Mouse (Mus musculus) lung, postnatal 0 days (tissue): Measurements from ENCODE around the gene Slc25a22. TPM values are rescaled to one million over a fixed set of nuclear protein-coding genes. Genes with fewer than 3 reads are reported as not detected.

Source experiments
- ATAC-seq: fragments of 200-750 bp; cut with Nextera tagmentation; 2 replicates; pipeline ENCODE4 v1.8.0; 2017; ENCODE audit warnings: moderate library complexity
- DNase-seq: peaks from one replicate; pipeline ENCODE4 v3.0.0-alpha.2; 2016; ENCODE audit warnings: low spot score
- H3K27ac ChIP-seq: fragments of 300-500 bp; sonication (generic); 2 replicates; pipeline ENCODE4 v1.5.1; 2014; ENCODE audit warnings: antibody characterized with exemption, mild to moderate bottlenecking, low read length, mixed read lengths
- H3K27me3 ChIP-seq: fragments of 300-500 bp; sonication (generic); replicated peaks from 2 replicates; pipeline ENCODE4 v1.6.1; 2014; ENCODE audit warnings: low read length, mixed read lengths; ENCODE audit not compliant: insufficient read depth
- H3K36me3 ChIP-seq: fragments of 300-500 bp; sonication (generic); 2 replicates; pipeline ENCODE4 v1.6.1; 2014; ENCODE audit warnings: low read length, mixed read lengths; ENCODE audit not compliant: insufficient read depth
- H3K4me1 ChIP-seq: fragments of 300-500 bp; sonication (generic); 2 replicates; pipeline ENCODE4 v1.6.1; 2014; ENCODE audit warnings: antibody characterized with exemption, low read depth, low read length, mixed read lengths; ENCODE audit not compliant: insufficient read depth
- H3K4me2 ChIP-seq: fragments of 300-500 bp; sonication (generic); replicated peaks from 2 replicates; pipeline ENCODE4 v1.6.1; 2014; ENCODE audit warnings: low read depth, mild to moderate bottlenecking, low read length, moderate library complexity, mixed read lengths
- H3K4me3 ChIP-seq: fragments of 300-500 bp; sonication (generic); 2 replicates; pipeline ENCODE4 v1.5.1; 2014; ENCODE audit warnings: low read depth, low read length
- H3K9ac ChIP-seq: fragments of 300-500 bp; sonication (generic); replicated peaks from 2 replicates; pipeline ENCODE4 v1.6.1; 2014; ENCODE audit warnings: low read depth, mild to moderate bottlenecking
- H3K9me3 ChIP-seq: fragments of 300-500 bp; sonication (generic); 2 replicates; pipeline ENCODE4 v1.6.1; 2016; ENCODE audit warnings: low read length, mixed read lengths
- CTCF ChIP-seq: IDR thresholded peaks from 2 replicates; pipeline ENCODE4 v1.5.1; 2016; ENCODE audit warnings: antibody characterized with exemption, mild to moderate bottlenecking
- EP300 ChIP-seq: IDR thresholded peaks from 2 replicates; pipeline ENCODE4 v1.6.1; 2016; ENCODE audit warnings: antibody characterized with exemption, mild to moderate bottlenecking, control low read depth
- WGBS: fragments of 180-500 bp; shearing (Covaris S2); extraction: QIAGEN DNeasy Blood & Tissue Kit; methylation state at CpG from one replicate; pipeline ENCODE4 v1.1.7; 2014; 5-methylcytosine and 5-hydroxymethylcytosine counted together
- polyA plus RNA-seq: library from polyadenylated mRNA; unstranded; fragments of >200 nt; fragmentation: Nextera tagmentation; extraction: Ambion mirVana; gene quantifications from 2 replicates; pipeline ENCODE4 v1.2.1, GENCODE M21; 2015

Slc25a22 gene
- polyA plus RNA-seq, 1 experiment from 2014 or later: 12.3 TPM

DNA sequence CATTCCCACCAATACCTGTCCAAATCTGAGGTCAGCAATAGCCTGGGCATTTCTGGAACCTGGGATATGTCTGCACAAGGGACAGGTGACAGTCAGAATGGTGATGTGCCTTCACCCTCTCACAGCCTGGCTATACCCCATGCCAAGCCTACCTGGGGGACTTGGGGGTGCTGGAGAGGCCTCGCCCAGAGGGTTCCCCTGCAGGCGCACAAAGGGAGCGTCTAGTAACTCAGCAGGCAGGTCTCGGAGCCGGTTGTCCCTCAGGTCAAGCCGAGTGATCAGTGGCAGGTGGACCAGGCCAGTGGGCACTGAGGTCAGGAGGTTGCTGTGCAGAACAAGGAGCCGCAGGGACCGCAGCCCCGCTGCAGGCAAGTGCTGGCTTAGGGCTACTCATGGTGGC is 3.8 kb upstream of the Slc25a22 start:
- Histone ChIP-seq H3K4me1 (peaks cover 17% of the 10 kb centered on the region), H3K9ac (no peak overlapping the region), H3K9me3 (no peaks in the 10 kb centered on the region), H3K36me3 (no peaks in the 10 kb centered on the region), H3K27ac (no peak overlapping the region), H3K4me2 (no peak overlapping the region), H3K27me3 (no peaks in the 10 kb centered on the region), H3K4me3 (no peak overlapping the region)
- 92% methylated on average over 9 of the region's 9 CpGs for WGBS
- no peak for DNase-seq
- no peak for ATAC-seq
- TF ChIP-seq CTCF: no peak
- no peak for TF ChIP-seq EP300

- 20% methylated on average over 6 of the region's 6 CpGs for WGBS
- ATAC-seq (0 out of 2 replicates have a peak, but pooled peaks have one; percentile 7), DNase-seq (peak; percentile 82)
- no peak overlapping the region for H3K9ac ChIP-seq
- H3K9me3 ChIP-seq: no peaks in the 10 kb centered on the region
- no peak for TF ChIP-seq EP300
- TF ChIP-seq CTCF: peak; percentile 85
- H3K27ac ChIP-seq: no peak overlapping the region
- no peaks in the 10 kb centered on the region for H3K27me3 ChIP-seq
- no peaks in the 10 kb centered on the region for H3K36me3 ChIP-seq
- no peak overlapping the region for H3K4me2 ChIP-seq
- H3K4me1 ChIP-seq: peaks cover 18% of the 10 kb centered on the region
- H3K4me3 ChIP-seq: no peak overlapping the region
Measured at GRCm38 (mm10) chr7:141440613-141441012, 2.9 kb upstream of the Slc25a22 start.

GRCm38 (mm10) chr7:141439811-141440210 is 2.1 kb upstream of the Slc25a22 start:
- TF ChIP-seq EP300 (no peak), CTCF (no peak)

DNA sequence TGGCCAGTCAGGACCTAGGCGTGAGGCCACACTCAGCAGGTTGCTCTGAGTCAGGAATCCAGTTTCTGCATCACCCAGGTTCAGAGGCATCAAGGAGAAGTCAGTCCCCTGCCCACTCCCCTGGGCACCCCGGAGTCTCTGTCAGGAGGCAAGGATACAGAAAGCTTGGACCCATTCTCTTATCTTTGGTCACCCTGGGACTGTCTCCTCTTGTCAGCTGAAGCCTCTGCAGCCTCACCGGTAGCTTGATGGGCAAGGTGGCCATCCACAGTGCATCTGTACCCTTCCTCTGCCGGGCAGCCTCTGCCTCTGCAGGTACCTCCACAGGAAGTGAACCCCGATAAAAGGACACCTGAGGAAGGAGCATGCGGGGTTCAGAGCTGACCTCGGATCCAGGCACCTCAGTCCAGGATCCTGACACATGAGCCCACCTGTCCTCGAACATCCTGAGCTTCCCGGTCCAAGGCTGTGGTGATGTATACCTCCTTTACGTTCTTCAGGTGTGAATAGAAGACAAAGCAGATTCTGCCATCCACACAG is 1.5 kb upstream of the Slc25a22 start:
- no peak overlapping the region for H3K9ac ChIP-seq
- no peak overlapping the region for H3K4me3 ChIP-seq
- 93% methylated on average over 10 of the region's 10 CpGs for WGBS
- H3K9me3 ChIP-seq: no peaks in the 10 kb centered on the region
- H3K4me1 ChIP-seq: peaks cover 27% of the 10 kb centered on the region
- H3K4me2 ChIP-seq: no peak overlapping the region
- no peaks in the 10 kb centered on the region for H3K27me3 ChIP-seq
- no peak overlapping the region for H3K27ac ChIP-seq
- H3K36me3 ChIP-seq: no peaks in the 10 kb centered on the region
- no peak for DNase-seq
- TF ChIP-seq EP300 (no peak), CTCF (no peak)
- no peak for ATAC-seq

More at GRCm38 (mm10) chr7:141439811-141440210, 2.1 kb upstream of the Slc25a22 start:
- no peak overlapping the region for H3K4me2 ChIP-seq
- no peaks in the 10 kb centered on the region for H3K27me3 ChIP-seq
- H3K9me3 ChIP-seq: no peaks in the 10 kb centered on the region
- WGBS: 96% methylated on average over 11 of the region's 11 CpGs
- peaks cover 21% of the 10 kb centered on the region for H3K4me1 ChIP-seq
- ATAC-seq: no peak
- no peak overlapping the region for H3K9ac ChIP-seq
- no peak for DNase-seq
- no peaks in the 10 kb centered on the region for H3K36me3 ChIP-seq
- no peak overlapping the region for H3K4me3 ChIP-seq
- H3K27ac ChIP-seq: no peak overlapping the region

DNA sequence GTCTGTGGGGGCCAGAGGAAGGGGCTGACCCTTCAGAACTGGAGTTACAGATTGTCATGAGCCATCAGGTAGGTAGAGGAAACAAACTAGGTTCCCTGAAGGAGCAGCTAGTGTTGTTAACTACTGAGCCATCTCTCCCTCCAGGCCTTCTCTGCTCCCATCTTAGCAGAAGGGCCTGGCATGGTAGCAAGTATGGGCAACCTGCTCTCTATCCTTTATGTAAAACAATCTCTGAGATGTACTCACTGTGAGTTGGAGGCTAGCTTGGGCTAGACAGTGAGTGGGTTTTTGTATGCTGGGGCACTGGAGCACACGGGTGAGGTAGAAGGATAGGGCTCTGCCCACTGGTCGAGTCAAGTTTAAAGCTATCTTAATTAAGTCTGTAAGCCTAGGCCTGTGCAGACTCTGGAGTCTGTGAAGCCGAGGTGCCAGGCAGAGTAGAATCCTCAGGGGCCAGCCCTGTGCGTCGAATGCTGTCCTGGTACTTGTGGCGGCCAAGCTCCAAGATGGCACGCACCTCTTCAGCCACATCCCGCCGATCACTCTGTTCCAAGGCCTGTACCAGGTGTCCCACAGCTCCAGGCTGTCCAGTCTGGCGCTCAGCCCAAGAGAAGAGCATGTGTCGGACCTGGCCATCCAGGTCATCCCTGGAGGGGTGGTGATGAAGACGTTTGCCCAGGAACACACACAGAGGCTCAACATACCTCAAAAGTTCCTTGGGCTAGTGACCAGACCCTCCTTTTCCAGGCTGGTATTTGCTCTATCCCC is 693 bp upstream of the Slc25a22 start:
- Histone ChIP-seq H3K4me1 (peaks cover 25% of the 10 kb centered on the region), H3K36me3 (no peaks in the 10 kb centered on the region), H3K27ac (no peak overlapping the region), H3K9me3 (no peaks in the 10 kb centered on the region), H3K4me2 (no peak overlapping the region), H3K4me3 (no peak overlapping the region), H3K27me3 (no peaks in the 10 kb centered on the region), H3K9ac (no peak overlapping the region)
- DNase-seq (no peak), ATAC-seq (no peak)
- WGBS: 90% methylated on average over 12 of the region's 12 CpGs
- TF ChIP-seq EP300 (no peak), CTCF (no peak)

DNA sequence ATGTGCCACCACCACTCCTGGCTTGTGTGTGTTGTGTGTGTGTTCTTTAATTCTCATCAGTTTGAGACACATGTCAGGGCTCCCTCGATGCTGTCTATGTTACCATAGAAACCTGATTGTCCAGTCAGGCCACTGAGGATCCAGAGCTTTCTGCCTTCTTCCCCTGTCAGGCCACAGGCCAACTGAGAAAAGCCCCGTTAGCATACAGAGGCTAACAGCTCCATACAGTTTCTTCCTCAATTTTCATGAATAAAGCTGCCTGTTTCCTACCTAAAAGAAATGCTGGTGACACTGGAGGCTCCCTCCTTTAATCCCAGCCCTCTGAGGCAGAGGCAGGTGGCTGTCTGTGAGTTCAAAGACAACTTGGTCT is 1.2 kb downstream of the Slc25a22 start:
- peak overlapping the region; percentile 86 for H3K4me2 ChIP-seq
- WGBS: 50% methylated on average over 2 of the region's 2 CpGs
- ATAC-seq (no peak), DNase-seq (no peak)
- no peaks in the 10 kb centered on the region for H3K27me3 ChIP-seq
- peak overlapping the region; percentile 65; the same call in 1 of the 2 replicates for H3K4me3 ChIP-seq
- H3K4me1 ChIP-seq: peaks cover 20% of the 10 kb centered on the region
- no peak for TF ChIP-seq CTCF
- no peak for TF ChIP-seq EP300
- no peaks in the 10 kb centered on the region; the same call in 1 of the 2 replicates for H3K36me3 ChIP-seq
- H3K9me3 ChIP-seq: no peaks in the 10 kb centered on the region
- no peak overlapping the region for H3K9ac ChIP-seq
- no peak overlapping the region for H3K27ac ChIP-seq
